Mouse (Mus musculus) c-Kit-positive CD71-negative TER-119-negative erythroid progenitor cells, embryonic 14.5 days (primary cell): ENCODE results near the gene Dnah2.
"Not testable (repeated sequence)": the region's sequence is repeated elsewhere in the genome, so short reads cannot be mapped to it uniquely, and the experiment has no call there.

Experiments used
- DNase-seq: peaks from one replicate; pipeline ENCODE4 v3.0.0-alpha.2; 2013; ENCODE audit warnings: low read depth

Dnah2 gene

DNA sequence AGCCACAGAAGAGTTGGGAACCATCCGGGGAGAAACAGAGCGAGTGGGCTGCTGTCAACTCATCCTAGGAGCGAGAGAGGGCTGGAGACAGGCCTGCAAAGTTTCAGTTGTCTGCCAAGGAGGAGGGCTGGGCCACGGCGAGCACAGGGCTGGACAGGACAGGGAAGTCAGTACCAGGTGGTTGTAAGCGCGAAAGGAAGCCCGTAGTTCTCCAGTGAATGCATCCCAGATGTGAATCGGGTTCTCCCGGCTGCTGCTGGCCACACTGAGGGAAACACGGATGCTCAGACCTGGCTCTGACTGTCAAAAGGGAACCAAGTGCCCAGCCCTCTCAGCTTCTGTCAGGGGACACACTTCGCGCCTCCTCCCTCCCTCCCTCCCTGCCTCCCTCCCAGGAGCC, 14.5 kb upstream of the Dnah2 start:
- DNase-seq, result no peak

DNA sequence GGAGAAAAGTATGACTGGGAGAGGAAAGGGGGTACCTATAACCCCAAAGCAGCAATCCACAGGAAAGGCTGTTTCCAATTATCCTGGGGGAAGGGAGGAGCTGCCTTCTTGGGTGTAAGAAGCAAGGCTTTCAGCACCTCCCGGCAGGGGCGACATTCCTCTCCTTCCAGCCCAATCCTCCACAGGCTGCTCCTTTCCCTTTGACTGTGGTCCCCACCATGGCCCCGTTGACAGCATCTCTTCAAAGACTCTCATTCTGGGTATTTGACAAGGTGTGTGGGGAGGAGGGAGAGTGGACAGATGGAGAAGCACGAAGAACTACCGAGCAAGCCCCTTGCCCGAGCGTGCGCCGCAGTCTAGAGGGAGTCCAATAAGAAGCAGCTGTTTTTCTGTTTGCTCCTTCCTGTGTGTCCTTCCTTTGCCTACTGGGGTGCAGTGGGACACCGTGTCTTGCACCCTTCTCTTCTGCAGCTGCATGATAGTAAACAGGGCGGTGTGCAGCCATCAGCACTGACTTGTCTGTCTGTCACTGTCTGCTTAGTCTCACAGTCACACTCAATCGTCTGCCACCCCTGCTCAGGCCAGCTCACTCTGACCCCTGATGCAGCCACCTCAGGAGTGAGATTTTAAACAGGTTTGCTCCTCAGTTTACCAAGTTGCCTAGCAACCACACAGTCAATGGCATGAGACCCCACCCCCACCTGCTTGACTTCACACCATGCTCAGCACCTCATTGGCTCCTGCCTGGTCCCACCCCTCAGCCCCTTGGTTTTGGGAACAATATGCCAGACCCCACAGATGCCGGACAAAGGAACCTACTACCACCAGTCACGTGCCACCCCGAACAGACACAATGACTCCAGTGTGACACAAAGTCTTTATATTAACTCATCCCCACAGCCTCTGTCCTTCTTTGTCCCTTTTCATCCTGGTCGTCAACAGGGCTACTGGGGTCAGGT, 12.3 kb upstream of the Dnah2 start:
- DNase-seq, result no peak

DNA sequence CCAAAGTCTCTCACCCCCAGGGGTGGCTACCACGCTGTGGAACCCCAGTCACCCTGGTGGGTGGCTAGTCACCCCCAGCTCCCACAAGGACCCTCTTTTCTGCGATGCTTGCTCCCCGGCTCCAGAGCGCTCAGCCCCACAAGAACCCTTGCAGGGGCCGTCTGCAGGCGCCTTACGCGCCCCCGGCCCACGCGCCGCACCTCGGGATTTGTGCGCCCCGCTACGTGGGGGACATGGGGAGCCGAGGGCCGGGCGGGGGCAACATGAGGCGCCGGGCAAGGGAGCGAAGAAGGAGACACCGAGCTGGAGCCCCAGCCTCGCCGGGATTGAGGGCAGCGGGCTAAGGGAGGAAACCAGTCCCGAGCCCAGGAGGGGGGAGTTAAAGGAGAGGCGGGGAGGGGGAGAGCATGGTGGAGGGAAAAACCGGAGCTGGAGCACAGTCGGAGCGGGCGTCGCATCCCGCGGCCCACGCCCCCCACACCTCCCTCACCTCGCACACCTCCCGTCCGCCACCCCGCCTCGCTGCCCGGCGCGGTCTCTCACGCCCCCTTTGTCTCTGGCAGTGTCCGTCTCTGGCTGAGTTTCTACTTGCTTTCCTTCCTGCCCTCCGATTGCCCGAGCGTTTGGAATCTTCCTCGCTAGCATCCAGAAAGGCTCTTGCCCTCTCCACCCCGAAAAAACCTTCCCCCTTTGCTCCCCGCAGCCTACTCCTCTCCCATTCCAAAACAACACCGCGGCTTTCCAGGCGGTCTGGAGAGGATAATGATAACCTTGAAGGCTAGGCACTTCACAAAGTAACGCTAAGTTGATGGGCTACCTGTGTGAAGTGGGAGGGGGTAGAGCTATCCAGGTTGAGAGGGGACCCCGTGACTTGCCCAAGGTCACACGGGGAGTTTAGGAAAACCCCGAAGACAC, 11.2 kb upstream of the Dnah2 start, which contains the start of gene Efnb3:
Gene Efnb3 (minus strand): TSS at position 355 of the 915 bp plus-strand sequence.
- no peak for DNase-seq

DNA sequence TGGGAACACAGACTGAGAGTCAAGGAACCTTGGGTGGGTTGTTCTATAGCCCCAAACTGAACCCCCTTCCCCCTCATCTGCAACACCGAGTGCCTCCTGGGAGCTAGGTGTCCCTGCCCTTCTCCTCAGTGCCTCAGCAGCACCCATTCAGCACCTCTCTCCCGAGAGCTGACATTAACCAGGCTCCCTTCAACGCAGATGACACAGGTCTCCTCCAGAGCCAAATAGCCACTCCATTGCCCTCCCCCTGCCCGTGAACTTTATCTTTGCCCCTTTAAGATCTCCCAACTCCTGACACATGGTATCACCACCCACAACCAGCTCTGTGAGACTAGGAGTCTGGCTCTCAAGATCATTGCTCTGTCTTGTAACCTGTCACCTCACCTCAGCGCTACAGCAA, 10.3 kb upstream of the Dnah2 start:
- DNase-seq, result no peak

DNA sequence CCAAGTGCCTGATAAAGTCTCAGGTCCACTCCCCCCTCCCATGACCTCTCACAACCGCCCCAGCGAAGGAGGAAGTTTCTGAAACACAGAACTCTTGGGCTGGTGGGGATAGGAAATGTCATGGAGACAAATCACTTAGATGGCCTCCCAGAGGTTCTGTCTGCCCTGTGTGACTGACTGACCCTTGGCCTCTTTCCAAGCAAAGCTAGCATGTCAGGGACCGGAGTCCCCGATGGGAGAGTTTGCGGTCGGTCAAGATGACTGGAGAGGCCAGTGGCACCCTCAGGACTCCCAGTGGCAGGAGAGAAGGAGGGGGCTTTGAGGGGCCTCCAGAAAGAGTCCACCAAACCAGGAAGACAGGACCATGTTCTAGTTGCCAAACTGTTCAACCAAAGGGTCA, 9.8 kb upstream of the Dnah2 start:
- DNase-seq, result no peak

DNA sequence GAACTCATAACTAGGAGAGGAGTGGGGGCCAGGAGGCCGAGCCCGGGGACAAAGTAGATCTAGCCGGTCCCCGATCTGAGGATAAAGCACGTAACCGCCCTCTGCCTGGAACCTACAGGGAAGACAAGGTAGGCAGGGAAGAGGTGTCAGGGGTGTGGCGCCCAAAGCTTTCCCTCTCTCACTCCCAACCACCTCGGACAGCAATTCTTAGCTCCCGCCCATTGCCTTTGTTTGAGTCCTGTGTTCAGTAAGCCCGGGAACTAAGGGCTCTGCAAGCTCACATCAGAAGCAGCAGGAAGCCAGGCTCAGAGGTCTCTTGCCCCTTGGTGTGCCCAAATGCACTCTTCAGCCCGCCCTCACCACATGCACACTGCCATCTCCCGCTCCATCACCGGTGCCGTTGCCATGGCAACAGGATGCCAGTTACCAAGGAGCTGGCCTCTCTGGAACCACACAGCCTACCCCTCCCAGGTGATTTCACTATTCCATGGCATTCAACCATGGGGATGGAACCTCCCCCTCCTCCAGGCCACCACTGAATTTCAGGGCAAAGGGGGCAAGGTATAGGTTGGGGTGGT, 8.6 kb upstream of the Dnah2 start:
- no peak for DNase-seq

DNA sequence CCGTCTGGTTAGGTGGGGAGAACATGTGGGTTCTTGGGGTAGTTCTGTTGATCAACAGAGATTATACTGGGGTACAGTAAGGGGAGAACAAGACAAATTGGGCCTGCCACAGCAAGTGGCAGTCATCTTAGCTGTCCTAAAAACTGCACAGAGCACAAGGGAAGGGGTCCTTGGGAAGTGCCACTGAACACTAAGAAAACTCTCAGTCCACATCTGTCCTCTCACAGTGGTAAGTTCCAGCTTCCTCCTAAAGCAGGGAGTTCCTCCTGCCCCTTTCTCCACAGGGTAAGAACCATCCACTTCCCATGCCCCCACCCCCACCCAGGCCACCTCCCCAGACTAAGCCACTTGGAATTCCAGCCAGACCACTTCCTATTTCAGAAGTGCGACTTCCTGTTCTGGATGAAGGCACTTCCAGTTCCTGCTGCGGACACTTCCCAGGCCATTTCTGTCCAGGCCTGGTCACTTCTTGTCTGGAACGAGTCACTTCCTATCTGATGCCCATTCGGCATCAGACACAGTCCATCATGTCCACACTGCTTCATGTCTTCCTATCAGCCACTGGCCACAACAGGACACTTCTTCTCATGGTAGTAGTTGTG, 5.7 kb upstream of the Dnah2 start:
- DNase-seq, result no peak

DNA sequence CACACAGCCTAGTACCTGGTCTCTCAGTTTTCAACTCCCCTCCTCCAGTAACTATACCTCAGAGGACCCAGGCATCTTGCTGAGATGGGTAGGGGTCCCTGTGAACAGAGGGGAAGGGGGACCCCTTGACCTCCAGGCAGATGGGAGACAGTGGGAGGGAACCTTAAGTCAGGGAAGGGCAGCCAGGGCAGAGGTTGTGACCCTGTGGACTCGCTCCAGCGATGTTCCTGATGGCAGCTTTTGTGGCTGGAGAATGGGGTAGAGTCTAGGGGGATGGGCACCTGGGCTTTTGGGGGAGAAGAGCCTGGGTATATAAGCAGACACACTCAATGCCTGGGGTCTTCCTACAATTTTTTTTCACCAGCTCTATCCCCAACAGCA, 4.4 kb upstream of the Dnah2 start:
- no peak for DNase-seq

DNA sequence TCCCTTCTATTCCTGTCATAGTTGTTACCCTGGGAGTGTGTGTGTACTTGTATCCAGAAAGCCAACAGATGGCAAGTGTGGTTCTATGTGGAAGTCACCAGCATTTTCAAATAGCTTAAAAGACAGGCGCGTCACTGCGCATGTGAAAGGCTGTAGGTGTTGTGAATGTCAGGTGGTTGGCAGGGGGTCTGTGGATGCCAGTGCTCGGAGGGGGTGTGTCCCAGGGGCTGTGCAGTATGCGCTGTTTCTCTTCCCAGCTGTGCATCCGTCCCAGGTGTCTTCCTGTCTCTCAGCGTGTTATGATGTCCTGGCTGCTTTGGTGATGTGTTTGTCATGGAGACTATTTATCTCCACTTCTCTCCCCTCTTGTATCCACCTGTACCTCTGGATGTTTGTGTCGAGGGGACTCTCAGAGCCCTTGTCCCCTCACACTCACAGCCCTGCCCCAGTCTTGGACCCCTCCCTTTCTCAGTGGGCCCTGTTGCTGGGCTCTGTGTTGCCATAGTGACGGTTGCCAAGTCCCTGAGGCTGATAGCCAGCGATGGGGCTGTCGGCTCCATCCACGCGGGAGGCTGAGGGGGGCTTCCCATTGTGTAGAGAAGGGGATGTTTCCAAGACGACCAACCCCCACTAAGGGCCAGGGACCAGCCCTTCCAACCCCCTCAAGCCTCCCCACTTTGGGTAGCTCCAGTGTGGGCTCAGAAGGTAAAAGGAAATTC, 3.9 kb upstream of the Dnah2 start:
- DNase-seq, result no peak

DNA sequence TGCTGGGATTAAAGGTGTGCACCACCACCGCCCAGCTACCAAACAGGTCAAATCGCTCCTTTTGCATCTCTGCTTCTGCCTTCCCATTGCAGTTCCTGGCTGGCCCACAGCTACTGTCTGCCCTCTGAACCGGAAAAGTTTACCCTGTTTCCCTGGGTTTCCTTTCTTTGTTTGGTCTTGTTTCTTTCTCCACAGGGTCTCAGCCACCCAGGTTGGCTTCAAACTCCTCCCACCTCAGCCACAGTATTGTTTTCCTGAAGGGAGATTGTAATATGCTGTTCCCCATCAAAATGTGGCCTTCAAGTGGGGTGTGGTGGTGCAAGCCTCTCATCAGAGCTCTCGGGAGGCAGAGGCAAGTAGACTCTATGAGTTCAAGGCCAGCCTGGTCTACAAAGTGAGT, 2.4 kb upstream of the Dnah2 start:
- no peak for DNase-seq

DNA sequence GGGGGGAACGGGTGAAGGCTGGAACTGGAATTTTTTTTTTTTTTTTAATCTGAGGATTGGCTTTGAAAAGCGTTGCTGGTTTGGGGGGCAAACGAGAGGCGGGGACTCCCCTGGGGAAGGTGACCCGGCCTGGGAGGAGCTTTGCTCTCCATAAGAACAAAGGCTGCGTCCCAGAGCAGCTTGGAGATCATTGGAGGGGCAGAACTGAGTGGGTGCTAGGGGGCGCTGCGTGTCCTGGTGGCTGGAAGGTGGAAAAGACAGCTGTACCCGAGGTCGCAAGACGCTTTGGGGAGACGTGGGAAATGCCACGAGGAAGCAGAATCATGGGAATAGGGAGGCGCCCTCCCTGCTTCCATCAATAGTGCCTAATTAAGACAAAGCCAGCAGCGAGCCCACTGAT, 1.8 kb downstream of the Dnah2 start:
- peak; percentile 24 for DNase-seq

DNA sequence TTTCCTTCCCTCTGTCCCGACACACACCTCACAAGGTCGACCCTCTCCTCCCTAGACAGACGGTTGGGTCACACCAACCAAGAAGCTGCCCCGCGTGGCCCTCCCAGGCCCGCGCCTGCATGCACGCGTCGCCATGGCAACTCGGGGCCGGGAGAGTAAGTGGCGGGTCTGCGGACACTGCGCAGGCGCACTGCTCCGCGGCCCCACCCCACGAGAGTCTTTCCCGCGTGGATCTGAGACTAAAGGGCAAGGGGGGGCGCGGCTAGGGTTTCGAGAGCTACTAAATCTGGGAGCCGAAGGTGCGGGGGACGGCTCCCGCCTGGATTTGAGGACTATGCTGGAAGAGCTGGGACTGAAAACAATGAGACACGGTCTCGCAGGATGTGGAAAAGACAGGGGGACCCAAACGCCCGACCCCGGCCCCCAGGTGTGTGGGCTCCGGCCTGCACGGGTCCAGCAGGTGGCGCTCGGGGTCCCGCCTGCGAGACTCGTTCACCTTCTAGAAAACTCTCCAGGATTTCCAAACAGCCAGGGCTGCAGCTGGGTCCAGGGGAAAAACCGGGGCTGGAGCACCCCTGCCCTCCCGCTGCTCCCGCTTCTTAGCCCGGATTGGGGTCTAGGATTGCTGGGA, 2.4 kb downstream of the Dnah2 start:
- peak; percentile 46 for DNase-seq

DNA sequence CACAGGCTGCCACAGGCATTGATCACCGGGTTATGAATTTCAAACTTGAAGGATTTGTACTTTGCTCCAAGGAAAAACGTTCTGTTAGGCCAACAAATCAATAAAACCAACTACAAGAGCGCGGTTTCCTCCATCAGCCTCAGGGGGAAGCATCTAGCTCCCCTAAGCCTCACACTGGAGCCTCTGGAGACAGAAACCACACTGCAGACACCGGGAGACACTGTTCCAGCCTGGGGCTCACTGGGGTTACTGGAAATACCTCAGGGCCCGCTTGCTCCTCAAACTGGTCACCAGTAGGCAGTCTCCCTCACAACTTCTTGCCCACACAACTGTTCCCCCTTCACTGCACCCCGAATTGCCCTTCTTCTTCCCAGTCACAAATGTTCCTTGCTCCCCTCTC, 3.0 kb downstream of the Dnah2 start:
- DNase-seq, result no peak

DNA sequence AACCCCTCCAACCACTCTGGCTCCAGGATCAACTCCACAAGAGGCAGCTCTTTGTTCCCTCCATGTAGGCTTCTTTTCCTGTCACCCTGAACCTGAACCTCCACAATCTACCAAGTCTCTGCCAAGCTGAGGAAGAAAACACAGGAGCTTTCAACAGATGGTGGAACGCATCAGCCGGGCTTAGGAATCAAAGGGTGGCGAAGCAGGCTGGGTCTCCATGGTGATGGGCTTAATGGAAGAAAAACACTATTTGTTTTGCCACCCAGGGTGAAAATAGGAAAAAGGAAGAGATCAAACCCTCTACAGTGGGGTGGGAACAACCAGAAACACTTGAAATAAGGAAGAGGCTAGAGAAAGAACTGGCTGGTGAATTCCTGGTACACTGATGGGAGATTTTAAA, 5.3 kb downstream of the Dnah2 start:
- DNase-seq, result no peak

DNA sequence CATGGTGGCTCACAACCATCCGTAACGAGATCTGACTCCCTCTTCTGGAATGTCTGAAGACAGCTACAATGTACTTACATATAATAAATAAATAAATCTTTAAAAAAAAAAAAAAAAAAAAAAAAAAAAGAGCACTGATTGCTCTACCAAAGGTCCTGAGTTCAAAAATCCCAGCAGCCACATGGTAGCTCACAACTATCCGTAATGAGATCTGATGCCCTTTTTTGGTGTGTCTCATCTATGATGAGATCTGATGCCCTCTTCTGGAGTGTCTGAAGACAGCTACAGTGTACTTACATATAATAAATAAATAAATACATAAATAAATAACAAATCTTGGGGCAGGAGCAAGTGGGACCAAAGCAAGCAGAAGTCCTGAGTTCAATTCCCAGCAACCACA, 7.2 kb downstream of the Dnah2 start:
- DNase-seq, result not testable (repeated sequence)

DNA sequence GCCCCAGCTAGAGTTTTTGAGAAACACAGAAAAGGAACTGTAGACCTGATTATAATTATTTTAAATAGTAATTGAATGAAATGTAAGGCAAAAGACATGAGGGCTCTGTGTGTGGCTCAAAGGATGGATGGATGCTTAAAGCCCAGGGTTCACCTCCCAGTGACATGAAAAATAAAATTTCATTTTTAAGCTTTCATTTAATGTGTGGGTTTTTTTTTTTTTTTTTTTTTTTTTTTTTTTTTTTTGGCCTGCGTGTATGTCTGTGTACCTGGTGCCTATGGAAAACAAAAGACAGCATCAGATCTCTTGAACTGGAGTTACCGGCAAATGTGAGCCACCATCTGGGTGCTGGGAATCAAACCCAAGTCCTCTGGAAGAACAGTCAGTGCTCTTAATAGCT, 8.2 kb downstream of the Dnah2 start:
- no peak for DNase-seq

DNA sequence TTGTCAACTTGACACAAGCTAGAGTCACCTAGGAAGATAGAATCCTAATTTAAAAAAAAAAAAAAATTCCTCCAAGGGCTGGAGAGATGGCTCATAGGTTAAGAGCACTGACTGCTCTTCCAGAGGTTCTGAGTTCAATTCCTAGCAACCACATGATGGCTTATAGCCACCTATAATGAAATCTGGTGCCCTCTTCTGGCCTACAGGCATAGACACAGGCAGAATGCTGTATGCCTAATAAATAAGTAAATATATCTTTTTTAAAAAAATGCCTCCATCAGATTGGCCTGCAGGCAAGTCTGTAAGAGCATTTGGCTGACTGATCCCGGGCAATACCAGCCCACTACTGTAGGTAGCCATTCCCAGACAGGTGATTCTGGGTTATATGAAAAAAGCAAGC, 13.9 kb downstream of the Dnah2 start:
- no peak for DNase-seq

DNA sequence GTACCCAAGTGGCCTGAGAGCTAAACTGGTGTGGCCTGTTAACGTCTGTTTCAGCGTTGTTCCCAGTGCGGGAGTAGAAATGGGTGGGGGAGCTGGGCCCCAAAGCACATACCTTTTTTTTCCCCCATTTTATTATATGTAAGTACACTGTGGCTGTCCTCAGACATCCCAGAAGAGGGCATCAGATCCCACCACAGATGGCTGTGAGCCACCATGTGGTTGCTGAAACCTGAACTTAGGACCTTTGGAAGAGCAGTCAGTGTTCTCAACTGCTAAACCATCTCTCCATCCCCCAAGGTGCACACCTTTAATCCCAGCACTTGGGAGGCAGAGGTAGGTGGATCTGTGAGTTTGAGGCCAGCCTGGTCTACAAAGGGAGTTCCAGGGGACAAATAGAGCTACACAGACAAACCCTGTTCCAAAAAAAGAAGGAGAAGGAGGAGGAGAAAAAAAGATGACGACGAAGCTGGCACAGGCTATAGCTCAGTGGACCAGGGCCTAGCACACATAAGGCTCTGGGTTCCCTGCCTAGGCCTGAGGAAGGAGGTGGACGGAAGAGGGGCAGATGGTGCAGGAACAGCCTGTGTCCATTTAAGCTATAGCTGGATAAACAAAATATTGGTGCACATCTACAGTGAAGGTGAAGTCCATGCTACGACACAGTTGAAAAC, 16.3 kb downstream of the Dnah2 start:
- no peak for DNase-seq

DNA sequence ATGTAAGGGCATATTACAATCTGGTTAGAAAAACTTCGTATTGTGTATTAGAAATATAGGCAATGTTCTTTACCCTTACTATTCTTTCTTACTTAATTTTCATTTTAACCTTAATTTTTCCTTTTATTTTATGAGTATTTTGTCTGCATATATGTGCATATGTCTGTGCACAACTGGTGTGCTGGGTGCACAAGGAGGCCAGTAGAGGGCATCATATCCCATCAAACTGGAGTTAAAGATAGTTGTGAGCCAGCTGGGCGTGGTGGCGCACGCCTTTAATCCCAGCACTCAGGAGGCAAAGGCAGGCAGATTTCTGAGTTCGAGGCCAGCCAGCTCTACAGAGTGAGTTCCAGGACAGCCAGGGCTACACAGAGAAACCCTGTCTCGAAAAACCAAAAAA, 18.2 kb downstream of the Dnah2 start:
- DNase-seq, result not testable (repeated sequence)

DNA sequence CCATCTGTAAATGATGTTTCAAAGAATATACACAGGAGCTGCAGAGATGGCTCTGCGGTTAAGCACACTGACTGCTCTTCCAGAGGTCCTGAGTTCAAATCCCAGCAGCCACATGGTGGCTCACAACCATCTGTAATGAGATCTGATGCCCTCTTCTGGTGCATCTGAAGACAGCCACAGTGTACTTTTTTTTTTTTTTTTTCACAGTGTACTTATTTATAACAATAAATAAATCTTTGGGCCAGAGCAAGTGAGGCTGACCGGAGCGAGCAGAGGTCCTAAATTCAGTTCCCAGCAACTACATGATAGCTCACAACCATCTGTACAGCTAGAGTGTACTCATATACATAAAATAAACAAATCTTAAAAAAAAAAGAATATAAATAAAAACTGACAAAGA, 18.6 kb downstream of the Dnah2 start:
- not testable (repeated sequence) for DNase-seq

DNA sequence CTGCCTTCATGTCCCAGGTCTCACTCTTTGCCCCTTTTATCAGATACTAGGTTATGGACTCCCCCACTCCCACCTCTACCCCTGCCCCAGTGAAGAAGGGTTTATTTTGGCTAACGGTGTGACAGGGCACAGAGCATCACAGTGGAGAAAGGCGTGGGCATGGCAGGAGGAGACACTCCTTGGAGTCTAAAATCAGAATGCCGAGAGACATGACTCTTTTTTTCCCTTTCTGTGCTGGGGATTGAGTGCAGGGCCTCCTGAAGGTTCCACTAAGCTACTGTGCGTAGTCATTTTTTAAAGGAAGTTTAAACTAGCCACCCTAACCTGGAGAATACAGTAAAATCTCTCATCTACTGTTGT, 20.9 kb downstream of the Dnah2 start:
- DNase-seq, result no peak
